Mouse (Mus musculus): ENCODE data around the gene Pwp2. TPM values are rescaled to one million over a fixed set of nuclear protein-coding genes. Genes with fewer than 3 reads are reported as not detected.

The Pwp2 gene
- 10 to 100 TPM; 11.8 to 17.0 TPM for polyA plus RNA-seq (2012; fragmentation: generic; extraction: Trizol)

DNA sequence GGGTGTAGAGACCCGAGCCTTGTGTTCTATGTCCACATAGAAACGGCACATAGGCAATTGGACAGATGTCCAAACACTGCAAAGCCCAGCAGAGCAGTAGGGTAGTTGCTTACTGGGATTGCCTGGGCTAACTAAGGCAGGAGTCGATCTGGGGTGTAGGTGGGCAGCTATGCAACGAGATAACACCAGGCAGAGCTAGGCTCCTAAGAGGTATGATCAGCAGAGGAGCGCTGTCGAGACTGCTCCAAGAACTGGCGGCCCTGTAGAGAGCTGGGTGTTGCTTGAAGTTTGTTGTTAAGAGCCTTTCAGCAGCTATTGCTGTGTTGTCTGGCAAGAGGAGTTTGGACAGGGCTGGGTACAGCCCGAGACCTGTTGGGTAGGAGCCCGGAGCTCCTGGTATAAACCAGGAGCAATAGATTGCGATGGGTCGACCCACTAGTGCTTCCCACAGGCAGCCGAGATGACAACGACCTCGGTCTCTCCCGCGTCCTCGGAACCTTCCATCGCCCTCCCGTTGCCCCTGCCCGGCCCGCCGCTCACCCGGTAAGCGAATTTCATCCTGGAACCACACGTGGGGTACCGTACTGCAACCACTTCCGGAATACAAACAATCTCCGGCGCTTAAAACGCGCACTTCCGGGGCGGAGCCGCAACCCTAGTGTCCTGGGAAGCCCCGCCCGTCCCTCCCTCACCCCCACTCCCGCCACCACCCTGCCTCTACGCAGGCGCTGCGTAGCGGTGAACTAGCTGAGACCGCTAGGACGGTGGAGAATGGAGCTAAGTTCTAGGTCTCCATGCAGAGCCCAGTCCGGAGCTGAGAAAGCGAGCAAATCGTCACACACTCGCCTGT, at the start of gene Pwp2:
Pwp2 (minus strand) TSS at position 619 of the 850 bp plus-strand sequence.

DNA sequence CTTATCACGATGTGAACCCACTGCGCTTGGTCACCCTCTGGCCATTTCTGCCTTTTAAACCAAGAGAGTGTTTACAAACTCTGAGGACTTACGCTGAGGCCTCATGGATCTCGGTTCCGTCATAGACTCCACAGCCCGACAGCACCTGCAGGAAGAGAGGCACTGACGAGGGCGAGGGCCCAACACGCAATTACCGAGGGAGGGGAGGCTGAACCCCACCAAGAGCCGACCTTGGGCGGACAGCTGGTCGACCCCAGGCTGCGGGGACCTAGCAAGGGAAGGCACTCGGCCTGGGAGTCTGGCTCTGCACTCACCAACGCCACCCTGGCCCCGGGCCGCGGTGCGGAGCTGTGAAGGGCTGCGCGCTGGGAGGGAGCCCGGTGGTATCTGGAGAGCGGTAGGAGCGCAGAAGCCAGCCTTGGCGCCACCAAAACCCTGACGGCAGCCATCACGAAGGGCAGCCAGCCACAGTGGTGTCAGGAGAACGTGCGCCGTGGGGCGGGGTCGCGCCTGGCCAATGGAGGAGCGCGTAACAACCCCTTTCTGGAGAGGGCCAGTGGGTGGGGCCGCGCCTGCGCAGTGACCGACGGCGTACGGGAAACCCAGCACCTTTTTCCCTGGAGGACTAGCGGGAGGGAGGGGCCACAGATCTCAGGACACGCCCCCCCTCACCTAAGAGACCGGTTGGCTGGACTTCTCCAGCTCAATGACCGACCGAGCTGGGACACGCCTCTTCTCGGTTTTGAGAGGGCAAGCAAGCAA, 15.5 kb downstream of the Pwp2 start, which contains the start of gene D10Jhu81e:
D10Jhu81e (minus strand) TSS at position 502 of the 762 bp plus-strand sequence.

Other genes with a start within 250 kb of the Pwp2 start
- under 1 TPM; 0.04 to 0.35 TPM for gene Trpm2, start 214.6 kb downstream of the Pwp2 start, polyA plus RNA-seq (2012; fragmentation: generic; extraction: Trizol)
- 10 to 100 TPM; 35.9 to 36.8 TPM for gene 1810043G02Rik, start 206.6 kb downstream of the Pwp2 start, polyA plus RNA-seq (2012; fragmentation: generic; extraction: Trizol)
- gene Pfkl, start 175.1 kb downstream of the Pwp2 start, polyA plus RNA-seq (2012; fragmentation: generic; extraction: Trizol) = 10 to 100 TPM; 46.2 to 73.2 TPM
- gene Dnmt3l, start 143.2 kb downstream of the Pwp2 start, polyA plus RNA-seq (2012; fragmentation: generic; extraction: Trizol) = not detected
- not detected for gene Aire, start 141.5 kb downstream of the Pwp2 start, polyA plus RNA-seq (2012; fragmentation: generic; extraction: Trizol)
- gene Icosl, start 115.8 kb downstream of the Pwp2 start, polyA plus RNA-seq (2012; fragmentation: generic; extraction: Trizol) = under 1 TPM in 1 of 2 experiments, not detected in 1; 0.02 TPM
- 100 to 1,000 TPM in 1 of 2 experiments, 10 to 100 TPM in 1; 34.4 to 113 TPM for gene D10Jhu81e, start 15.4 kb downstream of the Pwp2 start, polyA plus RNA-seq (2012; fragmentation: generic; extraction: Trizol)
- 10 to 100 TPM in 1 of 2 experiments, 1 to 10 TPM in 1; 5.1 to 15.5 TPM for gene Trappc10, start 59.5 kb upstream of the Pwp2 start, polyA plus RNA-seq (2012; fragmentation: generic; extraction: Trizol)
- gene Agpat3, start 167.3 kb upstream of the Pwp2 start, polyA plus RNA-seq (2012; fragmentation: generic; extraction: Trizol) = 100 to 1,000 TPM in 1 of 2 experiments, 10 to 100 TPM in 1; 97.7 to 119 TPM
- 100 to 1,000 TPM; 168 to 304 TPM for gene Rrp1, start 227.9 kb upstream of the Pwp2 start, polyA plus RNA-seq (2012; fragmentation: generic; extraction: Trizol)
- gene Cstb, start 240.5 kb upstream of the Pwp2 start, polyA plus RNA-seq (2012; fragmentation: generic; extraction: Trizol) = 100 to 1,000 TPM; 397 to 580 TPM